ENCODE assay signal across 15 mouse cellular contexts in the genomic region with DNA sequence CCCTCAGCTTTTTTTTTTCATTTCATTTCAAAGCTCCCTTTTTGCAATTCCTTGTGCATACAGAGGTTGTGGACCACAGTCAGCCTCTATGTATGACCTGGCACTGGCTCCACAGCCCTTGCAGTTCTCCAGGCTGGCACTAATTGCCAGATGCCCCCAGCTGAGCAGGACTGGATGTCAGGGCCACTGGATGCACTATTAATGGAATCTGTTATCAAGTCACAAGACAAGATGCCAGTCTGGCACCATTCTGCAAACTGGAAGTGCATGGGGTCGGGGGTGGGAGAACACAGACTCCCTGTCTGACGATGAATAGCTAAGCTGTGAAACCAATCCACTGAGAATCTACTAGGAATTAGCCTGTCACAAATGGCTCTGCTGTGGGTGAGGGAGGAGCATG. TPM values are rescaled to one million over a fixed set of nuclear protein-coding genes. Genes with fewer than 3 reads are reported as not detected.
DNase-seq lines count a peak whose midpoint lies in the region; ATAC-seq and TF ChIP-seq lines count a peak whose summit lies in the region.
"Had no signal": no experiment of that assay in that cellular context is flagged by ENCODE, and none has a peak within 500 bp of the region (broad histone marks: within the 10 kb centered on the region; RNA-seq: fewer than 3 reads in every experiment).

No protein-coding gene starts in this region.

- no peaks in the 10 kb centered on the region for H3K27me3 ChIP-seq in intestine, embryonic 15.5 days (replicated peaks)
- H3K27me3 ChIP-seq in intestine, postnatal 0 days (replicated peaks; ENCODE audit: control insufficient read depth, insufficient read depth, low read length) = no peaks in the 10 kb centered on the region
- H3K27me3 ChIP-seq: liver, embryonic 12.5 days; neural tube, embryonic 15.5 days had no signal

- H3K4me3 ChIP-seq in intestine, embryonic 15.5 days (replicated peaks) = no peak overlapping the region
- no peak overlapping the region for H3K4me3 ChIP-seq in intestine, postnatal 0 days (ENCODE audit: low read depth, low read length)
- H3K4me3 ChIP-seq: liver, embryonic 12.5 days; neural tube, embryonic 15.5 days had no signal

- H3K36me3 ChIP-seq in intestine, embryonic 15.5 days = no peaks in the 10 kb centered on the region
- H3K36me3 ChIP-seq in intestine, postnatal 0 days (ENCODE audit: control insufficient read depth, insufficient read depth) = no peaks in the 10 kb centered on the region
- H3K36me3 ChIP-seq: liver, embryonic 12.5 days; neural tube, embryonic 15.5 days had no signal

- peak; percentile 47 to 68 for DNase-seq in cerebellum, postnatal 10 days
- no peak for DNase-seq in cerebellum, adult 9-11 months
- peak; percentile 66 to 79 for DNase-seq in right cerebral cortex, postnatal 10 days (ENCODE audit: low spot score in 2 of 2)
- no peak for DNase-seq in right cerebral cortex, postnatal 4 days
- DNase-seq in B cell, adult 2 months = no peak
- DNase-seq in ovary, postnatal 14 days (ENCODE audit: low spot score) = no peak
- DNase-seq: cerebellum, adult 8-10 months; kidney, postnatal 14 days; thymus, postnatal 25 days had no signal

- H3K9me3 ChIP-seq in intestine, embryonic 15.5 days = no peaks in the 10 kb centered on the region
- H3K9me3 ChIP-seq in intestine, postnatal 0 days (ENCODE audit: control insufficient read depth) = no peaks in the 10 kb centered on the region
- H3K9me3 ChIP-seq: liver, embryonic 12.5 days; neural tube, embryonic 15.5 days had no signal

- H3K9ac ChIP-seq in intestine, embryonic 15.5 days = no peak overlapping the region
- H3K9ac ChIP-seq in intestine, postnatal 0 days (ENCODE audit: low read depth, low read length) = no peak overlapping the region
- H3K9ac ChIP-seq: liver, embryonic 12.5 days; neural tube, embryonic 15.5 days had no signal

- TF ChIP-seq CTCF in intestine, postnatal 0 days (IDR thresholded peaks at IDR 0.05; ENCODE audit: low read depth) = no peak

- H3K4me1 ChIP-seq in intestine, embryonic 15.5 days (replicated peaks) = no peaks in the 10 kb centered on the region
- no peaks in the 10 kb centered on the region for H3K4me1 ChIP-seq in intestine, postnatal 0 days (replicated peaks; ENCODE audit: control insufficient read depth, insufficient read depth, low read length)
- H3K4me1 ChIP-seq: liver, embryonic 12.5 days had no signal

- ATAC-seq in intestine, embryonic 15.5 days = peak; percentile 51; the same call in 1 of the 2 replicates
- no peak for ATAC-seq in intestine, postnatal 0 days
- ATAC-seq: intestine, embryonic 16.5 days; liver, embryonic 12.5 days; Patski had no signal

- H3K4me2 ChIP-seq in intestine, embryonic 15.5 days (replicated peaks) = no peak overlapping the region
- H3K4me2 ChIP-seq in intestine, postnatal 0 days (replicated peaks; ENCODE audit: low read depth) = no peak overlapping the region
- H3K4me2 ChIP-seq: liver, embryonic 12.5 days; neural tube, embryonic 15.5 days had no signal

- WGBS in intestine, embryonic 15.5 days = 63% methylated on average over 2 of the region's 2 CpGs
- WGBS in intestine, postnatal 0 days = 76% methylated on average over 2 of the region's 2 CpGs

- H3K27ac ChIP-seq in intestine, embryonic 15.5 days = no peak overlapping the region
- no peak overlapping the region for H3K27ac ChIP-seq in intestine, postnatal 0 days (ENCODE audit: low read depth, low read length)
- H3K27ac ChIP-seq: liver, embryonic 12.5 days; neural tube, embryonic 15.5 days had no signal

RNA-seq across cellular contexts. Expression of a gene that starts 22.6 kb away (rescaled TPM):
- polyA plus RNA-seq in intestine, embryonic 15.5 days (2015; fragmentation: Nextera tagmentation; extraction: Ambion mirVana) = 32.1 and 34.4 TPM in 2 replicates
- 11.2 and 12.4 TPM in 2 replicates for polyA plus RNA-seq in intestine, postnatal 0 days (2015; fragmentation: Nextera tagmentation; extraction: Ambion mirVana)

Comparison
In these comparisons a context has a peak if more than half of its experiments do, and no peak if none do; other contexts are left out.
1. DNase-seq: peak in cerebellum, postnatal 10 days (2 of 2) and right cerebral cortex, postnatal 10 days (2 of 2); none in cerebellum, adult 9-11 months (single experiment), right cerebral cortex, postnatal 4 days (single experiment), B cell, adult 2 months (0 of 2) and ovary, postnatal 14 days (single experiment).